Comparison of ENCODE assay signal across 8 mouse cellular contexts in the genomic region with DNA sequence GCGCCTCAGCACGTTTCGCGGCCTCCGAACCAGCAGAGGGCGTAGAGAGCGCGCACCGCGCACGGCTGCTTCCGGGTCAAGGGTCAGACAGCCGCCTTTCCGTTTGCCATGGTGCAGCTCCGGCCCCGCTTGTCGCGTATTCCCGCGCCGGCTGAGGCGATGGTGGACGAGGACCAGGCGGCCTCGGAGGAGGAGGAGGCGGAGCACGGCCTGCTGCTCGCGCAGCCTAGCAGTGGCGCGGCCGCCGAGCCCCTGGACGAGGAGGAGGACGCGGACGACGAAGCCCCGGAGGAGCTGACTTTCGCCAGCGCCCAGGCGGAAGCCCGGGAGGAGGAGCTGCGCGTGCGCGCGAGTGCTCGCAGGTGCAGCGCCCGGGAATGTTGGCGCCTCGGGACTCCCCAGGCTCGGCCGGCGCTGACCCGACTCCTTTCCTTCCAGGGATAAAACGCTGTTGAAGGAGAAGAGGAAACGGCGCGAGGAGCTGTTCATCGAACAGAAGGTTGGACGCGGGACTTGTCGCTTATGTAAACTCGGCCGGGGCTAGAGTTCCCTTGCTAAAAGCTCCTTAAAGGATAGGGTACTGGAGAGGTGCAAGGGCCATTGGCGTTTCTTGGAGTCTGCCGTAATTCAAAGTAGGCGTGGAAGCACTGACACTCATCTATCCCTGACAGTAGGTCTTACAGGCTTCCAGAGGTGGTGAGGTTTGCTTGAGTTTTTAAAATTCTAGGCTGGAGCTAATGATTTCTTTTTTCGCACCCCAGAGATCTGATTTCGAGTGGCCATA. TPM values are rescaled to one million over a fixed set of nuclear protein-coding genes. Genes with fewer than 3 reads are reported as not detected.
DNase-seq lines count a peak whose midpoint lies in the region; ATAC-seq and TF ChIP-seq lines count a peak whose summit lies in the region.

A gene (plus strand): TSS at position 94 of the 784 bp plus-strand sequence.

- TF ChIP-seq EP300 in heart, adult 2 months (IDR thresholded peaks at IDR 0.05; ENCODE audit: insufficient read depth, low read depth, low read length): peak; percentile 71; the same call in 1 of the 2 replicates

- intact Hi-C loops in heart, adult 2 months (cut with DNase I): loop anchor here (5.0 kb wide), 2 partner anchors 84 to 216 kb away; a partner anchor contains a TSS

- peaks cover 7% of the 10 kb centered on the region for H3K4me1 ChIP-seq in embryonic facial prominence, embryonic 13.5 days
- no peaks in the 10 kb centered on the region; the same call in 1 of the 2 replicates for H3K4me1 ChIP-seq in heart, adult 2 months (ENCODE audit: control insufficient read depth, insufficient read depth, low read length)
- peaks cover 13% of the 10 kb centered on the region for H3K4me1 ChIP-seq in limb, embryonic 13.5 days
- H3K4me1 ChIP-seq in midbrain, embryonic 16.5 days (ENCODE audit: control insufficient read depth, insufficient read depth, low read length): peaks cover 10% of the 10 kb centered on the region

- peak; percentile 96 for DNase-seq in 3134 (ENCODE audit: extremely low read depth, insufficient read length, low spot score)
- peak; percentile 95 to 97 for DNase-seq in adrenal gland, postnatal 36 days
- peak; percentile 96 to 97 for DNase-seq in heart, adult 2 months
- peak; percentile 89 to 94 for DNase-seq in kidney, adult 8-10 months
- peak; percentile 97 for DNase-seq in spleen, postnatal 10 days (ENCODE audit: low spot score in 2 of 2)

- no peaks in the 10 kb centered on the region for H3K27me3 ChIP-seq in embryonic facial prominence, embryonic 13.5 days
- no peaks in the 10 kb centered on the region for H3K27me3 ChIP-seq in heart, adult 2 months (ENCODE audit: control insufficient read depth, insufficient read depth, low read length)
- no peaks in the 10 kb centered on the region for H3K27me3 ChIP-seq in limb, embryonic 13.5 days
- no peaks in the 10 kb centered on the region for H3K27me3 ChIP-seq in midbrain, embryonic 16.5 days (ENCODE audit: control insufficient read depth, insufficient read depth, low read depth, low read length)

- peak within 1 kb of the TSS; percentile 75 for H3K4me2 ChIP-seq in embryonic facial prominence, embryonic 13.5 days
- peak within 1 kb of the TSS; percentile 69 for H3K4me2 ChIP-seq in limb, embryonic 13.5 days (replicated peaks)
- H3K4me2 ChIP-seq in midbrain, embryonic 16.5 days (ENCODE audit: low read length): peak within 1 kb of the TSS; percentile 63

- peaks cover 36% of the 10 kb centered on the region for H3K36me3 ChIP-seq in embryonic facial prominence, embryonic 13.5 days
- peaks cover 23% of the 10 kb centered on the region for H3K36me3 ChIP-seq in heart, adult 2 months (ENCODE audit: control insufficient read depth, insufficient read depth, low read length)
- peaks cover 57% of the 10 kb centered on the region for H3K36me3 ChIP-seq in limb, embryonic 13.5 days
- peaks cover 9% of the 10 kb centered on the region for H3K36me3 ChIP-seq in midbrain, embryonic 16.5 days (ENCODE audit: control insufficient read depth, insufficient read depth, low read length)

- H3K4me3 ChIP-seq in embryonic facial prominence, embryonic 13.5 days: peak within 1 kb of the TSS; percentile 85
- H3K4me3 ChIP-seq in heart, adult 2 months: peak within 1 kb of the TSS; percentile 98
- H3K4me3 ChIP-seq in limb, embryonic 13.5 days: peak within 1 kb of the TSS; percentile 75
- peak within 1 kb of the TSS; percentile 86 for H3K4me3 ChIP-seq in midbrain, embryonic 16.5 days (ENCODE audit: low read depth, low read length)

- H3K9me3 ChIP-seq in embryonic facial prominence, embryonic 13.5 days: no peaks in the 10 kb centered on the region
- peaks cover 7% of the 10 kb centered on the region; the same call in 1 of the 2 replicates for H3K9me3 ChIP-seq in limb, embryonic 13.5 days
- no peaks in the 10 kb centered on the region for H3K9me3 ChIP-seq in midbrain, embryonic 16.5 days (replicated peaks; ENCODE audit: control insufficient read depth, low read length, poor library complexity, severe bottlenecking)

- ATAC-seq in embryonic facial prominence, embryonic 13.5 days (ENCODE audit: insufficient number of reproducible peaks, insufficient read depth, low FRiP score, low TSS enrichment, low read depth): peak; percentile 77
- ATAC-seq in limb, embryonic 13.5 days (ENCODE audit: low FRiP score, low read depth): peak; percentile 90
- ATAC-seq in midbrain, embryonic 16.5 days: peak; percentile 93

- peak within 1 kb of the TSS; percentile 90 for H3K9ac ChIP-seq in embryonic facial prominence, embryonic 13.5 days
- peak within 1 kb of the TSS; percentile 87 for H3K9ac ChIP-seq in heart, adult 2 months (ENCODE audit: low read depth, low read length)
- H3K9ac ChIP-seq in limb, embryonic 13.5 days: peak within 1 kb of the TSS; percentile 89
- H3K9ac ChIP-seq in midbrain, embryonic 16.5 days (ENCODE audit: low read depth, low read length): peak within 1 kb of the TSS; percentile 92

- TF ChIP-seq CTCF in heart, adult 2 months (IDR thresholded peaks at IDR 0.05): peak; percentile 71

- peak within 1 kb of the TSS; percentile 94 for H3K27ac ChIP-seq in embryonic facial prominence, embryonic 13.5 days
- peak within 1 kb of the TSS; percentile 99 for H3K27ac ChIP-seq in heart, adult 2 months
- H3K27ac ChIP-seq in limb, embryonic 13.5 days: peak within 1 kb of the TSS; percentile 92
- H3K27ac ChIP-seq in midbrain, embryonic 16.5 days (ENCODE audit: low read length): peak within 1 kb of the TSS; percentile 97

- no peaks in the 10 kb centered on the region for H3K79me2 ChIP-seq in heart, adult 2 months (replicated peaks; ENCODE audit: control insufficient read depth, insufficient read depth, low read length)

- TF ChIP-seq POLR2A in heart, adult 2 months (IDR thresholded peaks at IDR 0.05; ENCODE audit: insufficient read depth, low read depth, low read length): peak; percentile 81

- WGBS in embryonic facial prominence, embryonic 13.5 days: 1% methylated on average over 72 of the region's 72 CpGs
- WGBS in heart, adult 2 months: 1% methylated on average over 72 of the region's 72 CpGs
- 1% methylated on average over 72 of the region's 72 CpGs for WGBS in limb, embryonic 13.5 days
- WGBS in midbrain, embryonic 16.5 days: 1% methylated on average over 71 of the region's 72 CpGs

RNA-seq across cellular contexts. Expression of the gene that starts here (rescaled TPM):
- 100 to 1,000 TPM; 108 to 120 TPM for total RNA-seq in adrenal gland, postnatal 36 days (2021)
- polyA plus RNA-seq in embryonic facial prominence, embryonic 13.5 days (2015; fragmentation: Nextera tagmentation; extraction: Ambion mirVana): 151 and 163 TPM in 2 replicates
- total RNA-seq in heart, adult 2 months (2021): 100 to 1,000 TPM; 102 to 120 TPM
- 23.0 and 27.1 TPM in 2 replicates for polyA plus RNA-seq in heart, adult 2 months (2012; rRNA removed)
- polyA plus RNA-seq in limb, embryonic 13.5 days (2015; fragmentation: Nextera tagmentation; extraction: Ambion mirVana): 146 and 148 TPM in 2 replicates
- polyA plus RNA-seq in midbrain, embryonic 16.5 days (2015; fragmentation: Nextera tagmentation; extraction: Ambion mirVana): 151 and 161 TPM in 2 replicates

Comparison
In these comparisons a context has a peak if more than half of its experiments do, and no peak if none do; other contexts are left out.
1. Peak in every context shown above with its lines: DNase-seq, ATAC-seq, H3K4me3 ChIP-seq and H3K27ac ChIP-seq.